Mouse (Mus musculus): ENCODE data around the gene Supt4a.

- no peak for TF ChIP-seq CTCF (IDR thresholded peaks at IDR 0.05; ENCODE audit: borderline replicate concordance, insufficient read depth, low read length)
- no peak for TF ChIP-seq POLR2A (IDR thresholded peaks at IDR 0.05; ENCODE audit: low read depth, low read length)
These were observed 17.0 kb upstream of the Supt4a start for GRCm38 (mm10) chr11:87720324-87720723.
